Mouse (Mus musculus): ENCODE data around the gene Hes1. TPM values are rescaled to one million over a fixed set of nuclear protein-coding genes. Genes with fewer than 3 reads are reported as not detected.

Hes1 gene
- polyA plus RNA-seq (2015; fragmentation: Nextera tagmentation; extraction: Ambion mirVana), result 14.1 and 19.7 TPM in 2 replicates

- peak; percentile 85 for ATAC-seq
- no peaks in the 10 kb centered on the region for H3K36me3 ChIP-seq
- H3K4me2 ChIP-seq (replicated peaks), result peak within 1 kb of the TSS; percentile 99
- peak within 1 kb of the TSS; percentile 76 for H3K9ac ChIP-seq (replicated peaks)
- peaks cover 72% of the 10 kb centered on the region for H3K27me3 ChIP-seq
- 0% methylated on average over 48 of the region's 57 CpGs for WGBS
- peaks cover 69% of the 10 kb centered on the region for H3K4me1 ChIP-seq (replicated peaks)
- H3K4me3 ChIP-seq (replicated peaks), result peak within 1 kb of the TSS; percentile 65
- no peaks in the 10 kb centered on the region for H3K9me3 ChIP-seq
- peak within 1 kb of the TSS; percentile 85 for H3K27ac ChIP-seq
Observed at GRCm38 (mm10) chr16:30063984-30064453, at the start of gene Hes1. TSS of gene Hes1 (plus strand) at chr16:30064384.

DNA sequence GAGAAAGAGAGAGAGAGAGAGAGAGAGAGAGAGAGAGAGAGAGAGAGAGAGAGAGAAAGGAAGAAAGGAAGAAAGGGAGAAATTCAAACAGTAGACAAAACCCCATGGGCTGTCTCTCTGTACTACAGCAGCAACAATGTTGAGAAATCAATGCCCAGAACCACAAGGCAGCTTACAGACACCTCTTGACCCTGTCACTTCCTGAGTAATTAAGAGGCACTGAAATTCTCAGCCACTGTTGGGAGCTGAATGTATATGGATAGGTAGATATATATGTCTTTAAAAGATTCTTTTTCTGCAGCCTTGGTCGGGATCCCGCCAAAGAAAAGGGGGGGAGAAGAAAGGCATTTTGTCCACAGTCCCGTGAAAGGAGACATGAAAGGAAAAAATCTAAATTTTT, 48.1 kb upstream of the Hes1 start:
- no peak overlapping the region for H3K4me3 ChIP-seq (replicated peaks)
- no peaks in the 10 kb centered on the region for H3K36me3 ChIP-seq
- H3K27ac ChIP-seq, result no peak overlapping the region
- WGBS, result 44% methylated on average over 3 of the region's 3 CpGs
- H3K27me3 ChIP-seq, result peaks cover 60% of the 10 kb centered on the region
- H3K9ac ChIP-seq (replicated peaks), result no peak overlapping the region
- peaks cover 3% of the 10 kb centered on the region; the same call in 1 of the 2 replicates for H3K9me3 ChIP-seq
- no peak overlapping the region for H3K4me2 ChIP-seq (replicated peaks)
- ATAC-seq, result no peak
- H3K4me1 ChIP-seq (replicated peaks), result peaks cover 24% of the 10 kb centered on the region

DNA sequence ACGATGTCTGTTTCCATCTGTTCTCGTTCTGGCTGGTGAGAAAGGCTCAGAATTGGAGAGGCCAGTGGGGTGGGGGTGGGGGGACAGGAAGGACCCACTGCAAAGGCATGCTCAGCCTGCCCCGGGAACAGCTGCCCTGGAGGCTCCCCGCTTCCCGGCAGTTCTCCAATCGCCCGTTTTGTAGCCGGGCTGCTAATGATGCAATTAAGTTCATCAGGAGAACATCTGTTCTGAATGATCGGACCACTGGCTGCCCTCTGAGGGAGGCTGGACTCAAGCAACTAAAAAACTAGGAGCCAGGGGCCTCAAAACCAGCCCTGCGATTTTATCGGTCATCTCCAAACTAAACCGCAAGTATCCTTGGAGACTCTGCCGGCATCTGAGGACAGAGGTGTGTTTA, 44.1 kb upstream of the Hes1 start:
- H3K4me3 ChIP-seq (replicated peaks), result no peak overlapping the region
- peaks cover 60% of the 10 kb centered on the region for H3K27me3 ChIP-seq
- peak overlapping the region; percentile 17 for H3K4me2 ChIP-seq (replicated peaks)
- ATAC-seq, result 0 out of 2 replicates have a peak, but pooled peaks have one; percentile 15
- 0 out of 2 replicates have a peak overlapping the region, but pooled peaks have one; percentile 14 for H3K9ac ChIP-seq (replicated peaks)
- peaks cover 43% of the 10 kb centered on the region for H3K4me1 ChIP-seq (replicated peaks)
- no peak overlapping the region for H3K27ac ChIP-seq
- no peaks in the 10 kb centered on the region for H3K36me3 ChIP-seq
- WGBS, result 16% methylated on average over 13 of the region's 13 CpGs
- no peaks in the 10 kb centered on the region for H3K9me3 ChIP-seq

GRCm38 (mm10) chr16:30022352-30022751, 41.8 kb upstream of the Hes1 start:
- H3K4me2 ChIP-seq (replicated peaks), result no peak overlapping the region
- H3K9me3 ChIP-seq, result no peaks in the 10 kb centered on the region
- H3K4me1 ChIP-seq (replicated peaks), result peaks cover 39% of the 10 kb centered on the region
- H3K4me3 ChIP-seq (replicated peaks), result no peak overlapping the region
- H3K27me3 ChIP-seq, result peaks cover 67% of the 10 kb centered on the region
- no peaks in the 10 kb centered on the region for H3K36me3 ChIP-seq
- 56% methylated on average over 6 of the region's 6 CpGs for WGBS
- no peak overlapping the region for H3K27ac ChIP-seq
- no peak for ATAC-seq
- H3K9ac ChIP-seq (replicated peaks), result no peak overlapping the region

DNA sequence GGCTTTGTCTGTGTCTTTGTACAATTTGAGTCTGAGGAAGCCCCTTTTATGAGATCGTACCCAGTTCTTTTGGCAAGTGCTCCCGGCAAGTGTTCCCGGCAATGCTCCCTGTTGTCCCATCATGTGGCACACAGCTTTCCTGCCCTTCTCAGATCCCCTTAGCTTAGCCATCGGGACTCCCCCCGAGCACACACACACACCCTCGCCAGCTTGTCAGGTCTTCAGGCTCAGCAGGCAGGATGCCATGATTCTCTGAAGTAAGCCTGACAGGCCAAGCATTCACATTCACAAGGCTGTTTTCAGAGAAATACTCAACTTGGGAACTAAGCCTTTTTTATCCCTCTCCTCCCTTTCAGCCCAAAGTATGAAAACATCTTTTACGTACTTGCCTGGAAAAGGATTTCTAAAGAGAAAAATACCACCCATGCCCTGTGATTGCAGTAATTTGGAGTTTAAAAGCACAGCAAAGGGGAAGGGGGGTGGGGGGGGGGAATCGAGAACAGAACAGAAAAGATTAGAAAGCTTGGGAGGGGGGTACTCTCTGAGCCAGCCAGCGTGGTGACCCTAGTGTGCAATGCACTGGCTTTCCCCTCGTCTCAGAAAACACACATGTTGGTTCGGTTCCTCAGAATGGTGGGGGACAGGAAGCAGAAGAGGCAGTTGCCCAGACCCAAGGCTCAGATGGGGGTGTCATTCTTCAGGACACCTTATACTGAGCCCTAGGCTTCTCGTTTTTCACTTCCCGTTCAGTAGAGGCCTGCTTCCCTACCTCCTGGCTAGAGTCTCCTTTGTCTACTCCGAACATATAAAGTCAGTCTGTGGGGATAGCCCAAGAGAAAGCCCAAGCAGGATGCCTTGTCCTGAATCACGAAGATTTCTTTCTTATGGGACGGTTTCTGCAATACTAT, 41.0 kb upstream of the Hes1 start:
- no peak overlapping the region for H3K4me3 ChIP-seq (replicated peaks)
- no peak overlapping the region for H3K4me2 ChIP-seq (replicated peaks)
- H3K9me3 ChIP-seq, result no peaks in the 10 kb centered on the region
- peak; percentile 73 for ATAC-seq
- H3K36me3 ChIP-seq, result no peaks in the 10 kb centered on the region
- peaks cover 59% of the 10 kb centered on the region for H3K27me3 ChIP-seq
- H3K9ac ChIP-seq (replicated peaks), result no peak overlapping the region
- H3K4me1 ChIP-seq (replicated peaks), result peaks cover 45% of the 10 kb centered on the region
- WGBS, result 41% methylated on average over 16 of the region's 16 CpGs
- no peak overlapping the region; the same call in none of the 2 replicates for H3K27ac ChIP-seq

DNA sequence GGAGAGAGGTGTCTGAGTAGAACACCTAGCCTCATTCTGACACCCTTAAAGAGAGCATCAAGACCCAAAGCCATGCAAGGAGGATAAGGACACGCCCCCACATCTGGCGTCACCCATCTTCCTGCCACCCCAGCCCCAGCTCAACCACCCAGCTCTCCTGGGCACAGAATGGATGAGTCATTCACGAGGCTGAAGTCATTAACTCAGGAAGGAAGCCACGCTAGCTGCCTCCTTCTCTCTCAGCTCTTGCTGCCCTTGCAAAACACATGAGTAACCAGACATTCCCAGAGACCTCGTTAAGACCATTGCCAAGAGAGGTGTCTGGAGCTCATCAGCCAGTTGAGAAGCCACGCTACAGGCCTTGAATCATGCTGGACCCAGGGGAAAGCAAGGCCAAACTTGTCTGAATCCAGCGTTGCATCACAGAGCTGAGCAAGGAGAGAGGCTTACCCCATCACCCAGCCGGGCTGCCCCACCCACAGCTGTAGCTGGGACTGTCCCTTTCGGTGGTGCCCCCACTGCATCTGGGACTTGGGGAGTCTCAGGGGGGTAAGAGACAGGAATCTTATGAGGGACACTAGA, 39.4 kb upstream of the Hes1 start:
- no peak overlapping the region for H3K4me2 ChIP-seq (replicated peaks)
- H3K4me3 ChIP-seq (replicated peaks), result no peak overlapping the region
- peaks cover 49% of the 10 kb centered on the region for H3K4me1 ChIP-seq (replicated peaks)
- peaks cover 45% of the 10 kb centered on the region for H3K27me3 ChIP-seq
- ATAC-seq, result no peak
- no peak overlapping the region for H3K9ac ChIP-seq (replicated peaks)
- H3K36me3 ChIP-seq, result no peaks in the 10 kb centered on the region
- no peaks in the 10 kb centered on the region for H3K9me3 ChIP-seq
- no peak overlapping the region for H3K27ac ChIP-seq
- WGBS, result 85% methylated on average over 9 of the region's 9 CpGs

DNA sequence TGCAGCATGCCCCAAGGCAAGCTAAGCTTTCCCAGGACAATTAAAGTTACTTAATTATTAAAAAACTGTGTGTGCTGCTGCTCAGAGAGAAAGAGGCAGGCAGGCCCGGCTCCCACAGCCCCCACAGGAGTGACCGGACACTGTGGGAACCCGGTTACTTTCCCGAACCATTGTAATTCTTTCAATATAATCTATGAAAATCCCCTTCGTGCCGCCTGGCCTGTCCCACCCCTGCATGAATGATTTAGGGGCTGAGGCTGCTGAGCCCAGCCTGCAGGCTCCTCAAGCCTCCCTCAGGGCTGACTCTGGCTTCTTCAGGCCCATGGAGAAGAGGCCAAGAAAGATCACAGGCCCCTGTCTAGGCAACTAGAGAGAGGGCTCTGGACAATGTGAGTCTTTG, 36.0 kb upstream of the Hes1 start:
- Histone ChIP-seq H3K4me3 (replicated peaks) (no peak overlapping the region), H3K9ac (replicated peaks) (no peak overlapping the region), H3K27me3 (peaks cover 28% of the 10 kb centered on the region), H3K27ac (0 out of 2 replicates have a peak overlapping the region, but pooled peaks have one; percentile 25), H3K4me2 (replicated peaks) (no peak overlapping the region), H3K9me3 (no peaks in the 10 kb centered on the region), H3K4me1 (replicated peaks) (peaks cover 25% of the 10 kb centered on the region), H3K36me3 (no peaks in the 10 kb centered on the region)
- 9% methylated on average over 6 of the region's 6 CpGs for WGBS
- peak; percentile 77 for ATAC-seq

DNA sequence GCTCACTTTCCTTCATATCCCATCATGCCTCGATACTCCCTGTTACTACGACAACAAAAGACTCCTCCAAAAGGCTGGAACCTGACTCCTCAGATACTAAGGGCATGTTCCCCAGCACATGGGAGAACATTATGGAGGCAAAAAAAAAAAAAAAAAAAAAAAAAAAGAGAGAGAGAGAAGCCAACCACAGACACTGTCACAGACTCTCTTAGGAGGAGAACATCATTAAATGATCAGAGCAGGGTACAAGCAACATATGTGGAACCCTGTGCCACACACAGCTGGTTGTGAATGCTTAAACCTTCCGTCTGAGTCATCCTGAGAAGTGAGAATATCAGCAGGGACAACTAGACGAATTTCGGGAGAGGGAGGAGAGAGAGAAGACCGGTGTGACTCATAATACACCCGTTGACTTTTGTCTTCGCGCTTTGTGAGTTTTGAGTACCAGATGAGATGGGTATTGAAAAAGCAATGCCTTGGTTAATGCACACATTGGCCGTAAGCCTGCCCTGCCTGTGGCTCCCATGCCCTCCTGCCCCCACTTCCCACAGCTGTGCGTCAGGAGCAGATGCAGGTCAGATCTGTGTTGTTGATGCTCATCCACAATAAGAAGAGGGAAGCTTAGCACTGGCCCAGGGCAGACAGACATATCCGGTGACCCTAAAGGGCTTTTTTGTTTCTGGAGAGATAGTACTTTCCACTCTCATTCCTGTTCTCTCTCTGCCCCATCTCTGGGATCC, 34.8 kb upstream of the Hes1 start:
- Histone ChIP-seq H3K4me3 (replicated peaks) (no peak overlapping the region), H3K27ac (no peak overlapping the region), H3K27me3 (peaks cover 35% of the 10 kb centered on the region), H3K4me1 (replicated peaks) (peaks cover 21% of the 10 kb centered on the region), H3K9ac (replicated peaks) (no peak overlapping the region), H3K36me3 (no peaks in the 10 kb centered on the region), H3K9me3 (no peaks in the 10 kb centered on the region), H3K4me2 (replicated peaks) (no peak overlapping the region)
- no peak for ATAC-seq
- 63% methylated on average over 12 of the region's 12 CpGs for WGBS

- no peak for ATAC-seq
- WGBS, result 86% methylated on average over 2 of the region's 2 CpGs
- no peak overlapping the region for H3K9ac ChIP-seq (replicated peaks)
- H3K4me2 ChIP-seq (replicated peaks), result no peak overlapping the region
- H3K27ac ChIP-seq, result no peak overlapping the region
- H3K36me3 ChIP-seq, result no peaks in the 10 kb centered on the region
- H3K4me3 ChIP-seq (replicated peaks), result no peak overlapping the region
- peaks cover 19% of the 10 kb centered on the region for H3K4me1 ChIP-seq (replicated peaks)
- H3K27me3 ChIP-seq, result peaks cover 45% of the 10 kb centered on the region
- H3K9me3 ChIP-seq, result no peaks in the 10 kb centered on the region
Observed at GRCm38 (mm10) chr16:30032326-30032904, 31.8 kb upstream of the Hes1 start.

DNA sequence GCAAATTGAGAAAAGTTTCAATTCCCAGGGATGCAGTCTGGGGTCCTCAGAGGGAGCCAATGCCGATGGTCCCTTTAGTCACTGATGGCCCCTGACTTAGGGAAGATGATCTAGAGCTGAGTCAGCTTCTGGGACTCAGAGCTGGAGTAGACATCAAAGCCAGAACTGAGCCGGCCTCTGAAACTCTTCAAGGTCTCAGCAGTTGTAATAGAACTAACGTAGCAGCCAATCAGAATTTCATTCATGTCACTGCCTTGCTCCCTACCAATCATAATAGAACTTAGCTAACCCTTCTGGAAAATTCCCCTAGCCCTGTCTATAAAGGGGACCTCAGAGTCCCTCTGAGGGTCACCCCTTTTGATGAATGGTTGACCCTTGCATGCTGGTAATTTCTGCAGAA, 30.8 kb upstream of the Hes1 start:
- Histone ChIP-seq H3K27ac (no peak overlapping the region), H3K9me3 (no peaks in the 10 kb centered on the region), H3K36me3 (no peaks in the 10 kb centered on the region), H3K9ac (replicated peaks) (no peak overlapping the region), H3K4me2 (replicated peaks) (no peak overlapping the region), H3K4me3 (replicated peaks) (no peak overlapping the region), H3K27me3 (peaks cover 53% of the 10 kb centered on the region), H3K4me1 (replicated peaks) (peaks cover 13% of the 10 kb centered on the region)
- ATAC-seq, result no peak
- 73% methylated on average over 3 of the region's 3 CpGs for WGBS

- no peak overlapping the region for H3K4me2 ChIP-seq (replicated peaks)
- 50% methylated on average over 4 of the region's 4 CpGs for WGBS
- no peak for ATAC-seq
- no peak overlapping the region for H3K9ac ChIP-seq (replicated peaks)
- H3K27ac ChIP-seq, result no peak overlapping the region
- H3K4me1 ChIP-seq (replicated peaks), result peaks cover 13% of the 10 kb centered on the region
- H3K4me3 ChIP-seq (replicated peaks), result no peak overlapping the region
- peaks cover 58% of the 10 kb centered on the region for H3K27me3 ChIP-seq
- H3K9me3 ChIP-seq, result no peaks in the 10 kb centered on the region
- no peaks in the 10 kb centered on the region for H3K36me3 ChIP-seq
Observed at GRCm38 (mm10) chr16:30034001-30034400, 30.2 kb upstream of the Hes1 start.
